Mouse (Mus musculus): ENCODE results near the gene Lfng.

Gene Lfng

DNA sequence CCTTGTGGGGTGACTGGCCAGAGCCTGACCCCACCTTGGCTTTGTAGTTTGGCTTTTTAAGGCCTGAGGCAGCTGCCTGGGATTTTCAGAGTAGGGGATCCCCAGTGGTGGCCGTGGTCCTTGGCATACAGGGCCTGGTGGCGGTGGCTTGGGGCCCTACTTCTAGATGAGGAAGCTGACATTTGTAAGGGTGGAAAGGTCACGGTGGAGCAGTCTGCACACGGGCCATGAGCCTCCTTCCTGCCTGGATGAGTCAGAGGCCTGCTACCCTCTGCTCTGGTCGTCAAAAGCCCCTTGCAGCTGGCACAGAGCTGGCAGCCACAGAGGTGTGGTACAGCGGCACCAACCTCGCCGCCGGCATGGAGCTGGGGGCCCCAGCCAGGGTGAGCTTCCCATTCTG lies 9.6 kb downstream of the Lfng start:
- DNase-seq: no peak

DNA sequence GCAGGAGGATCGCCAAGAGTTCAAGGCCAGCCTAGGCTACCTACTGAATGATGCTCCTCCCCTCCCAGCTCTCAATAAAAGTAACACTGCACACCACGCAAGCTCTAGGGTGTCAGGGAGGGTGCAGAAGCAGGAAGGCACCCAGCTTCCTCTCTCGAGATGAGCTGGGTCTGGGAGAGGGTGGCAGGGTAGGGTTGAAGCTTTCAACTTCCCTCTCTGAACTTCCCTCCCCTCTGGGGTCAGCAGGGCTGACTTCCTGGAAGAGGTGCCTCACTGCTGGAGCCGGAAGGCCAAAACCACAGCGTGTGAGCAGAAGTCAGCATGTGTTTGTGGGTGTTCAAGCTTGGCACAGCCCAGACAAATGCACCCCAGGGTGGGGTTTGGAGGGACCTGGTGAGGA lies 10.6 kb downstream of the Lfng start:
- peak; percentile 41 for DNase-seq

DNA sequence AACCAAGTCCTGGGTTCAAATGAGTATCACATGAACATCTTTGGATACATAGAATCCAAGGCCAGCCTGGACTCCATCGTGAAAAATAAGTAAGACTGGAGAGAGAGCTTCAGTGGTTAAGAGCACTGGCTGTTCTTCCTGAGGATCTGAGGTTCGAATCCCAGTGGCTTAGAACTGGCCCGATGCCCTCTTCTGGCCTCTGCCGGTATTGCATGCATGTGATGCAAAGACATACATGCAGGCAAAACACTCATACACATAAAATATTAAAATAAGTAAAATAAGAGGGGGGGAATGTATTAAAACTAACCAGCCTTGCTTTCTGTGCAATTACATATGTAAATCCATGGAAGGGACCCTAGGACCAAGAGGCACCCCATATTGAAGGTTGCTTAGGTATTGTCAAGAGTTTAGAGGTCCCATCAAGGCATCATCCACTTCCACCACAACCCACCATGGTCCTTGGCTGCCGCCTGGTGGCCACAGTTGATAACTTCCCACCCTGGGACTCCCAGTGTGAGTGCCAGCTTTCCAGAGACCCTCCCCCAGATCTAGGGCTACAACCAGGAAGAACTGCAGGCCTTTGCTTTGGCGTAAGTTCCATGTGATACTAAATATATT lies 12.1 kb downstream of the Lfng start:
- DNase-seq: peak; percentile 83

DNA sequence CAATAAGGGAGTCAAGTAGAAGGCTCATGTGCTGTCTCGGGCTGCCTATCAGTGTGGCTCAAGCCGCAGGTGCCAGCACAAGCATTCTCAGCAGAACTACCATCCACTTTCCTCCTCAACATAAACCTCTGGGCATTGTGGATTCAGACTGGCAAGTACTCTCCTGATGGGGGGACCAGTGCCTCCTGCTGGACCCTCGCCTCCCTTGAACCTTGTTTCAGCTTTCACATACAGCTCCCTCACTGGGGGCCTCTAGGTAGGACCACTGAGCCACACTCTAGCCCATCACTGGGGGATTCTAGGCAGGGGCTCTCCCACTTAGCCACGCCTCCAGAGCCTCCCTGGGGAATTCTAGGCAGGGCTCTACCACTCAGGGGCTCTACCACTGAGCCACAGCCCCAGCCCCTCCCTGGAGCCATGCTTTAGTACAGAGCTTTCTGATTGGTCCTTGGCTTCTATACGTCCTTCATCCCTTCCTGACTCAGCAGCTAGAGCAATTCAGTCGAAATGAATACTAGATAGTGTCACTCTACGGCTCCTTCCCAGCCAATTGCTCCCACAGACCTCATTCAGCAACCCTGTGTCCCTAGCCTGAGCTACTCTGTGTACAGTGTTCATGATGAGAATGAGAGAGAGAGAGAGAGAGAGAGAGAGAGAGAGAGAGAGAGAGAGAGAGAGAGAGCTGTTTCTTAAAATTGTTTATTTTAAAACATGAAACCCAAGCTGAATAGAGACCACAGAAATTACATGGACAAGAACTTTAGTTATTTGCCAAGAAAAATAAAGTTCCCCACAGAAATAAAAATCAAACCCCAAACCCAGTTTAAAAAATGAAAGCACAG lies 13.0 kb downstream of the Lfng start:
- no peak for DNase-seq

DNA sequence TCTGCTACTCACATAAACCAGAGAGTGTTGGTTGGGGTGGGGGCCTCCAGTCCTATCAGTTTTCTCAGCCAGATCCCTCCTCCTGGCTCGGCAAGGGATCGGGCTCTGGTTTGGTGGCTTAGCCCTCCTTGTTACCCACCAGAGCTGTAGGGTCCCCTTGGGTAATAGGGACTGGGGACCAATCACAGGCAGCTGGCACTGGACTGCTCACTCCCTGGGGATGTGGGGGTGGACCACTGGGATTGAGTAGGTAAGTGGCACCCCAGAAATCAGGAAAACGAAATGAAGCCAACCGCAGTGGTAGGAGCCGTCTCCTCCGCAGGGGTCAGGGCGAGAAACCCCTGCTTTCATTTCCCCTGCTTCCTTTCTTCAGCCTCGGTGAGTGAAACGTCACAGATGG lies 14.0 kb downstream of the Lfng start:
- no peak for DNase-seq

DNA sequence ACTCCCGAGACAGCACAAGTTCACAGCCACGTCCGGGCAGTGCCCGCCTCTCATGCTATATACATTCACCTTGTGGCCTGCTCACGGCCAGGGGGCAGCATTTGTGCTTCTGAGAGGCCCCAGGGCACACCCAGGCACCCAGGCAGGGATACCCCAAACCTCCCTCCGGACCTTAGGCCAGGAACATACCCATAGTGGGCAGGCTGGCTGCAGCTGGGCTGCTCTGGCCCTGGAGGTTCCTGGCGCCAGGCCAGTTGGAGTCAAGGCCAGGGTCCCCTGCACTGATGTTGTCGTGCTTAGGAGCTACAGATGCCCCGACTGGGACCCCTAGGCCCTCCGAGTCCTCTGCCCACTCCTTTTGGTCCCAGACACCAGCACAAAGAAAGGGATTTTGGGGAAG lies 14.4 kb downstream of the Lfng start:
- no peak for DNase-seq

DNA sequence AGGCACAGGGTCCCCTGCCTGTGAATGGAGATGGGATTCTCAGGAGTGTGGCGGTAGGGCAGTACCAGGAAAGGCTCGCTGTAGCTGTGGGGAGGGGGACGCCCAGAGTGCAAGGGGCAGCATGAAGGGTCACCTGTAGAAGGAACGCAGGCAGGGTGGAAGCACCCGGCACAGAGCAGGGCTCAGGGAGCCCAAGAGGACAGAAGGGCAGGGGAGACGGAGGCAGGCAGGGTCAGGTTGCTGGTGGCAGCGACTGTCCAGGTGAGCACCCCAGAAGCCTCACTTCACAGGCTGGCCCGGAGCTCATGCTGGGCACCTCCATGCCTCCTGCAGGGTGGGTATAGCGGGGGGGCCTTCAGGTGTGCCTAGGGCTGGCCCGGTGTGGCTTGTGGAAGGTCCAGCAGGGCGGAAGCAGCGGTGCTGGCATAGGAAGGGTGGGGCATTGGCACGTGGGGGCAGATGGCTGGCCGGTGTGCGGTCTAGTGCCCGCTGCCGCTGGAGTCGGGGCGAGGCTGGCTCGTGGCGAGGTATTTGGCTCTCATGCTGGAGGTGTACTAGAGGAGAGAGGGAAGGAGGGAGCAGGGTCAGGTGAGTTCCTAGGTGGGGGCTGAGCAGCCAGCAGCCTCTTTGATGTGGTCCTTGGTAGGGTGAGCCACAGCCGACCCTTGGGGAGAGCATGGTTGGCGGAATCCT lies 16.0 kb downstream of the Lfng start:
- DNase-seq: no peak

DNA sequence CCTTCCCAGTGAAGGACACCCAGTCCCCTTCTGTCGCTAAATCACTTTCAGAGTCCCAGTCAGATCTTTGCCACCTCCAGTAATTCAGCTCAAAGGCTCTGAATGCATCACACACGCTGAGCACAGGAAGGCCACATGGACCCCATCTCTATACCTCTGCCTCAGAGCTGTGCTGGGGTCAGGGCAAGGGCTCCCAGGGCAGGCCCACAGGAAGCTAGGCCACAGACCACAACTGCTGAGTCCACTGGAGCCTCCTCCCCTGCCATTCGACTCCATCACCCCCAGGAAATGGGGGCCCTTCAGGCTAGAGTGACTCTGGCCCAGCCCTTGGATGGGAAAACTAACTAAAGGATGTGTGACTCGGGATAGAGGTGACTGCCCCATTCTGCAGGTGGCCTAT lies 16.7 kb downstream of the Lfng start:
- no peak for DNase-seq

DNA sequence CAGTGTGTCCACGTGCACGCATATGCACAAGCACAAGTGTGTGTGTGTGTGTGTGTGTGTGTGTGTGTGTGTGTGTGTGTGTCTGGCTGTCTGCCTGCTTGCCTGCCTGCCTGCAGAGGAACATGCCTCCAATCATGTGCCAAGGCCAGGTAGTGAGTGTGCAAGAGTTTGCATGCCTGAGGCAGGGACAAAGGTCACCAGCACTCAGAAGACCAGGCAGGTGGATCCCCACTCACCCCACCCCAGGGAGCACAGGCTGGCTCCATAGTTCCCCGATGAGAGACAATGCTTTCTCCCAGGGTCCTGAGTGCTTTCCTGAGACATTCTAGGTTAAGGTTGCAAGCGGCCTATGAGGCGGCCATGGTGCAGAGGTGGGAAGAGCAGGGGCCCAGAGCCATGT lies 17.1 kb downstream of the Lfng start:
- DNase-seq: no peak

DNA sequence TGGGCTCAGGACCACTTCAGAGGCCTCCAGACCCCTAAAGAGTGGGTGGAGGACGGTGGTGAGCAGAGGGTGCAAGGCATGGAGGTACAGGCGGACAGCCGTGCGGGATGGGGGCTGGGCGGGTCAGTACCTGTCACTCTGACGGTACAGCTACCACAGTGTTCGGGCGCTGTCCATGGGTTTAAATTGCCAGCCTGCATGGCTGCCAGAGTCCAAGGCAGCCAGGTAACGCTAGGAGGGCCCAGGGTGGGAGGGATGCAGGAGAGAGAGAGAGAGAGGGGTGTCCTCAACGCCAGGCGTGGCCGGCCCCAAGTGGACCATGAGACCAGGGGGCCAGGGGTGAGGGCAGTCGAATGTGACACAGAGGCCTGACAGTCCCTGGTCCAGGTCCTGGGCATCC lies 17.8 kb downstream of the Lfng start:
- DNase-seq: no peak

DNA sequence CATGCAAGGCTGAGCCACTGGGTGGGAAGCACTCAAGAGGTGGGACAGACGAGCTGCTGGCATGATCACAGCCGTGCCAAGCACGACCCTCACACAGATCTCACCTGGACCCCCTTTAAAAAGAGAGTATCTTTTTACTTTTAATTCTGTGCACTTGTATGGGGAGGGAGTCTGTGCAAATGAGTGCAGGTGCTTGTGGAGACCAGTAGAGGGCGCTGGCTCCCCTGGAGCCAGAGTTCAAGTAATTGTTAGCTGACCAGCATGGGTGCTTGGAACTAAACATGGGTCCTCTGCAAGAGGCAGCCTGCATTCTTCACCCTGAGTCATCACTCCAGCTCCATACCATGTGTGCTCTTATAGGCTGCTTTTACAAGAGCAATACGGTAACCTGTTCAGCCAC lies 20.5 kb downstream of the Lfng start:
- no peak for DNase-seq

DNA sequence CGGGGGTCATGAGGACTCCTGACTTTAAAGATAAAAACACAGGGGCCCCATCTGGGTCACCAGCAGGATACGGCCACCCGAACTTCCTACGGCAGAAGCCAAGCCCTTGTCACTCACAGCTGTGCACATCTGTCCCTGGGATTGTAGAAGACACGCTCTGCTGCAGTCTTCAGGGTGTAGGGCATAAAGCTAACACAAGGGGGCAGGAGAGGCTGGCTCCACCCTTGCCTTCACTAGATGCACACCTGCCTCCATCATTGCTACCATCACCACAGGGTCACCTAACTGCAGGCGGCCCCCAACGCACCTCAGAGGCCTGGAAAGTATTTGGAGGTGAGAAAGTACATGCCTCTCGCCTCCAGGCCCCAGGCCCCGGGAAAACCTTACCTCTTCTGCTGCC lies 21.9 kb downstream of the Lfng start:
- no peak for DNase-seq

DNA sequence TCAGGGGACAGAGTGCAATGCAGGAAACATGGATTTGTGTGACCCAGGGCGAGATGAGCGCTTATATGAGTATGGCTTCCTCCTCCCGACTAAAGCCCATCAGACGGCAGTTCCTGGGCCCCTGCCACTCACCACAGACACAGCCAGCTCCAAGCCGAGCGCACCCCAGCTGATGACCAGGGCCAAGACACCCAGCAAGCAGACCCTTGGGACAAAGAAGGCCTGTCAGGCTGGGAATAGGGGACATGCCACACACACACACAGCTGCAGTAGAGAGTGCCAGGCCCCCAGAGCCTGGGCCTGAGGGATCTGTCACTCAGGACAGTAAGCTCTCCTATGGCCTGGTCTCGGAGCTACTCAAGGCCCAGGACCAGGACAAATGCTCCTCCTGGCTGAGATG lies 26.3 kb downstream of the Lfng start:
- no peak for DNase-seq

DNA sequence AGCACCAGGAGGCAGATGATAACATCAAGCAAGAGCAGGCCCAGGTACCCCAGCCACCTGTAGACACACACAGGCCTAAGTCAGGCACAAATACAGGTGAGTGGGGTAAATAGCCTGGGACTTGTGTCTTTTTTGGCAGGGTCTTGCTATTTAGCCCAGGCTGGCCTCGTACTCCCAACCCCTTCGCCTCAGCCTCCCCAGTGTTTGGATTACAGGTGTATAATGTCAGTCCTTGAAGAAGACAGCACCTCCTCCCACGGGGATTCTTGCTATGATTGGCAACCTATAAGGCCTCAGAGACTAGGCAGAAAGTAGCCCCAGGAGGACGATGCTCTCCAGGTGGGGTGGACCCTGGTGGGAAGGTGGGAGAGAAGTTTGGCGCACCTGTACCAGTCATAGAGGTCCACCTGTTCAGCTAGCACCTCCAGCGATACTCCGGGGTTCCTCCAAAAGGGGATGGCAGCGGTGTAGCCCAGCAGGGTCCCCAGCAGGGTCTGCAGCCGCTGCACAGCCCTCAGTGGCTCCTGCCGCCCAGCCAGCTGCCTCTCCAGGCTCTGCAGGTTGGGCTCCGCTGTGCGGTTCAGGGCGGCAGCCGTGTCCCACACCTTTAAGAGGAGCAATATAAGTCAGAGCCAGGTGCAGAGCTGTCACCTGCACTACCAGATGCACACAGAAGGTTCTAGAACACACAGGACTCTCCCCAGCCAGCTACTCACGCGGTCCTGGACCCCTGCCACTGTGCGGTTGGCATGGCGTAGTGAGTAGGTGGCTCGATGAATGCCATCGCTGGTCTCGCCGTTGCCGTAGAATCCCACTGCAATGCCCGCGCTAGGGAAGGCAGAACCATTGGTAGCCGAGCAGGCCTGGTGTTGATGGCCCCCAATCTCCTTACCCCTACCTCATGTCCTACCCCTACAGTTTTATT lies 27.9 kb downstream of the Lfng start:
- DNase-seq: no peak

DNA sequence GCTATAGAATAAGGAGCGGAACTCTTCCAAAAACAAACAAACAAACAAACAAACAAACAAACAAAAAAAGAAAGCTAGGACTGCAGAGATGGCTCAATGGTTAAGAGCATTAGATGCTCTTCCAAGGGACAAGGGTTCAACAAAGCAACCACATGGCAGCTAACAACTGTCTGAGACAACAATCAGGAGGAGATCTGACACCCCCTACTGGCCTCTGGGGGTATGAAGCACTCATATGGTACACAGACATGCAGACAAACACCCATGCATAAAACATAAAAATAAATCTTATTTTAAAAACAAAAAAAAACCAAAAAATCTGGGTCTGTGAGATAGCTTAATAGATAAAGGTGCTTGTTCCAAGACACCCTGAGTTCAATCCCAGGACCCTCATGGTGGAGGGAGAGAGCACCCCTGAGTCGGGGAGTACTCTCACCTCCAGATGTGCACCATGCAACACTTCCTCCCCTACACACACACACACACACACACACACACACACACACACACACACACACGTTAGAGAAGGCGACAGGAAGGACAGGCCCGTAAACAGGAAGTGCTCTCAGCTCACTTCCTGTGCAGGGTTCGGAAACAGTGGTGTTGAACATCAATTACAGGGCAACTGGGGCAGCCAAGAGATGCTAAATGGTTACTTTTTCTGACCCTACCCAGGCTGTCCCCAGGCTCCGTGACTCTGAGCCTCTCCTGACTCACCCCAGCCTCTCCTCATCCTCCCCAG lies 29.4 kb downstream of the Lfng start:
- DNase-seq: peak; percentile 61

DNA sequence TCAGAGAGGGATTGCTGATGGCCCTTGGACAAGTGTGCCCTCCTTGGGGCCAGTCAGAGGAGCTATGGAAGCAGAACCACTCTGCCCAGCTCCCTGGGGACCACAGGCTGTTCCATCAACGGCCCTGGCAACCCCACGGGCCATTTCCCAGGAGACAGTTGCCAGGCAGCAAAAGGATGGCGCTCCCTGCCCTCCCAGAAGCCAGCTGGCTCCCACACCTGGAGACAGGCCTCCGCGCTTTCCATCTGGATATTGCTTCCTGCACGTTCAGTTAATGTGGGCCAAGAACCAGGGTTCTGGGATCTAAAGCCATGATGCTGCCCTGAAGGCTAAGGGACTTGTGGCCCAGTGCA lies 29.9 kb downstream of the Lfng start:
- DNase-seq: peak; percentile 37

DNA sequence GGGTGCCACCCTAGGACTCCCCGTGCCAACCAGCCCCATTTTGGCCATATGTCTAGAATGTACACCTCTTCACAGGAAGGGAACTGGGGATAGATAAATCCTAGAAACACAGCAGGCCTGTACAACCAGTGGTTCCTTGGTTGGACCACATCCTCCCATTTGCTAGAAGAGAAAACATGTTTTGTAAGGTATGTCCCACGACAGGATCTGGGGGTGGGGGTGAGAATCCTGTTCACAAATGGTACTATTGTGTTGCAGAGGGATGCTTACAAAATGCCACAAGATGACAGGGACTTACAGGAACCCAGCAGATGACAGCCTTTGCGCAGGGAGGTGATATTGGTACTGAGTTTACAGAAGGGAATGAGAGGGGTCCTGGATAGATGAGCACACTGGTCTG lies 30.9 kb downstream of the Lfng start:
- DNase-seq: no peak

DNA sequence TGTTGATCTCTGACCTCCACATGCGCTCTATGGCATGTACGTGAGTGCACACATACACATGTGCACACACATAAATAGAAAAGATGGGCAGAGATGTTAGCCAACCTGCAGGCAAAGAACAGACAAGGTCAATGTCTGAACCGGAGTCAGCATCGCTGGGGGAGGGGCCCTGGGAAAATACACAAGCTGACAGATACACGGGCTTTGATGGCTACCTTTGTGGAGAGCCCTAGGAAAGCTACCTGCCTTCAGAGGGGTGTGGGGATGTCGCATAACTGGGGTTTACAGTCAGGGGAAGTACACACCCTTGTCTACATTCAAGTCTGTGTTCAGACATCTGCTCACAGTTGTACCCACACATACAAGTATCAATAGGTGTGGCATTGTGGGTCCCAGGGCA lies 31.4 kb downstream of the Lfng start:
- DNase-seq: no peak

DNA sequence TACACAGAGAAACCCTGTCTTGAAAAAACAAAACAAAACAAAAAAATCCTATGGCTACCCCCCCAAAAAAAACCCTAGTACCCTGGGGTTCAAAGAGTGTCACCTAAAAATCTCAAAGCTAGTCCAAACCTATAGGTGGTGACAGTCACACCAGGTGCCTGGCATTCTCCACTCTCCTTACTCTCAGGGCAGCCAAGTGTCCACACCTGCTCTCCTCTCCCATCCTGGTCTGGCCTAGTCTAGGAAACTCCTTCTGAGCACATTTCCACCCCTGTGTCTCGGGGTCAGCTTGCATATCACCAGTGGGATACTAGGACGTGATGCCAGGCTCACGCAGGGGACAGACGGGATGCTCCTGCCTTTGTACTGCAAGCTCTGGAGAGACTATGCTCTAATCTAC lies 32.2 kb downstream of the Lfng start:
- DNase-seq: no peak

DNA sequence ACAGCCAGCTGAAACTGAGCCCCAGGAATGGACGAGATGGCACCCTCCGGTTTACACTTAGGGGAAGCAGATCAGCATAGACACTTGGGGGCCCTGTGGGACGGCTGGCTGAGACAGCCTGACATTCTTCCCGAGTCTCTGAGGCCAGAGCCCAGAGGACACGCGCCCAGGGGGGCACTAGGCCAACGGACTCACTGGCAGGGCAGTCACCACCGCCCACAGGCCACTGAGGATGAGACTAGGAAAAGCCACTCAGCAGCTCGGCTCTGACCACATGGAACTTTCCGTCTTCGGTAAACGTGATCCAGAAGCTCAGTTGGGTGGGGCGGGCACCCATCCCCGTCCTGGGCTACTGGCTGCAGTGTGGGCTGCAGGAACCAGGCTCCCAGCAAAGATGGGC lies 32.8 kb downstream of the Lfng start:
- no peak for DNase-seq

DNA sequence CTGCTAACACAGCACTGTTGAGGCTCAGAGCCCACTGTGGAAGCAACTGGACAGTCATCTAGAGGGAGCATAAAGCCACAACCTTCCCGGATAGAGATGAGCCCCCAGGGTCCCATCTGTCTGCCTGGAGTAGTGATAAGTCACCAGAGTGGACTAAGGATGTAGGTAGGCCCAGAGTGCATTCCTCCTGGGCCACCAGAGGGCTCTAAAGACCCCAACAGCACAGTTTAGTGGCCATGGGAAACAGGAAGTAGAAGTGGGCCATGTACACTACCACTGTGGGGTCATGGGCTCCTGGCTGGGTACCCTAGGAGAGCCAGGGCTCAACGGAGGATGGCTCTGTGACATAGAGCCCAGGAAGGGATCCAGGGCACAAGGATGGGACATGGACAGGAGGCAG lies 33.7 kb downstream of the Lfng start:
- no peak for DNase-seq

DNA sequence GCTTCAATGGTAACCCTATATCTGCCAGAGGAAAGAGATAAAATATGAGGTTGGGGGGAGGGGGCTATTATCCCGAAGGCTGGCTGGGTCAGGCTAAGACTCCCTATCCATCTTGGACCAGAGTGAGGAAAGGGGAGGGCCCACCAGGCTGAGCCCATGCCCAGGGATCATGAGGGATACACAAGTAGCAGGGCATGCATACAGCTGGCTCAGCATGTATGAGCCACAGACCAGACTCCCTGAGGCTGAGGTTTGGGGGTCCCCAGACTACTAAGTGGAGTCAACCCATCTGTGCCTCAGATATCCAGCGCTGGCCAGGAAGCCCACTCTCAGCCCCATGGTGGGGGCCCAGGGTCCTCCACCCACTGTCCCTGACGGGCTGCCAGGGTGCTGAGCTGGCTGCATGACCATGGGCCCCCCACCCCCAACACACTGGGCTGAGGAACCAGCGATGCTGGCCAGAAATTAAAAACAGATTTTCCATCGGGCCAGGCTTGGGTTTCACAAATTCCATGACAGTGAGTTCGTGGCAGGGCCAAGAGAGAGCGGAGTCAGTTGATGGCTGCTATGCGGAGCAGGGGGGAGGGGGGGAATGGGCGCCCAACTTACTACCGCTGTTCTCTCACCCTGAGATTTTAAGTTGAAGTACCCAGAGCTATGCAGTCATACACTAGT lies 34.3 kb downstream of the Lfng start:
- DNase-seq: no peak
